Mouse (Mus musculus) thymus, postnatal 14 days (tissue): Measurements from ENCODE around the gene Ciita.

Experiments
- DNase-seq: peaks from one replicate; pipeline ENCODE4 v3.0.0; 2021

The Ciita gene

GRCm38 (mm10) chr16:10474956-10475355 is 4.9 kb upstream of the Ciita start:
- DNase-seq: no peak

- no peak for DNase-seq
Observed at GRCm38 (mm10) chr16:10475919-10476318, 3.9 kb upstream of the Ciita start.

GRCm38 (mm10) chr16:10482343-10482742 is 2.5 kb downstream of the Ciita start:
- DNase-seq: no peak

- no peak for DNase-seq
Observed at GRCm38 (mm10) chr16:10486993-10487392, 7.1 kb downstream of the Ciita start.

GRCm38 (mm10) chr16:10487895-10488493 is 8.1 kb downstream of the Ciita start:
- DNase-seq: no peak

- DNase-seq: no peak
Observed at GRCm38 (mm10) chr16:10488769-10489481, 9.1 kb downstream of the Ciita start.

GRCm38 (mm10) chr16:10489483-10489882 is 9.6 kb downstream of the Ciita start:
- no peak for DNase-seq

- no peak for DNase-seq
Observed at GRCm38 (mm10) chr16:10489904-10490457, 10.1 kb downstream of the Ciita start.

GRCm38 (mm10) chr16:10490503-10491150 is 10.8 kb downstream of the Ciita start:
- DNase-seq: no peak

- no peak for DNase-seq
Observed at GRCm38 (mm10) chr16:10491716-10492115, 11.9 kb downstream of the Ciita start.

- no peak for DNase-seq
Observed at GRCm38 (mm10) chr16:10492587-10492986, 12.7 kb downstream of the Ciita start.

- DNase-seq: no peak
Observed at GRCm38 (mm10) chr16:10495824-10496298, 16.0 kb downstream of the Ciita start.

- DNase-seq: no peak
Observed at GRCm38 (mm10) chr16:10498096-10498602, 18.3 kb downstream of the Ciita start.

GRCm38 (mm10) chr16:10499122-10499521 is 19.3 kb downstream of the Ciita start:
- DNase-seq: no peak

- peak; percentile 38 for DNase-seq
Observed at GRCm38 (mm10) chr16:10501865-10502264, 22.0 kb downstream of the Ciita start.

- DNase-seq: no peak
Observed at GRCm38 (mm10) chr16:10503058-10503457, 23.2 kb downstream of the Ciita start.

- no peak for DNase-seq
Observed at GRCm38 (mm10) chr16:10507445-10507844, 27.6 kb downstream of the Ciita start.

- no peak for DNase-seq
Observed at GRCm38 (mm10) chr16:10508691-10509090, 28.8 kb downstream of the Ciita start.

GRCm38 (mm10) chr16:10510477-10511133 is 30.7 kb downstream of the Ciita start:
- DNase-seq: no peak

- no peak for DNase-seq
Observed at GRCm38 (mm10) chr16:10511134-10511520, 31.3 kb downstream of the Ciita start.

- DNase-seq: no peak
Observed at GRCm38 (mm10) chr16:10515953-10516572, 36.2 kb downstream of the Ciita start.

GRCm38 (mm10) chr16:10518030-10518429 is 38.2 kb downstream of the Ciita start:
- no peak for DNase-seq
